Mouse (Mus musculus): ENCODE data around the gene Ripor3.

- TF ChIP-seq CTCF (IDR thresholded peaks at IDR 0.05; ENCODE audit: extremely low read depth, insufficient read length, insufficient replicate concordance, low read depth, low read length) = no peak
- TF ChIP-seq POLR2A (IDR thresholded peaks at IDR 0.05; ENCODE audit: low read depth, low read length) = no peak
Observed at GRCm38 (mm10) chr2:167941320-167941719, 69.1 kb downstream of the Ripor3 start.
